Mouse (Mus musculus) cerebellum, adult 2 months (tissue): Measurements from ENCODE around the gene Acyp1. TPM values are rescaled to one million over a fixed set of nuclear protein-coding genes. Genes with fewer than 3 reads are reported as not detected.

Experiments used
- DNase-seq, 2 experiments: peaks; one replicate each; pipeline ENCODE4 v3.0.0; 2021
- H3K27ac ChIP-seq: fragments of 200-500 bp; 2 replicates; pipeline ENCODE4 v1.5.1; 2012; ENCODE audit warnings: low read length, control low read depth, inconsistent platforms; ENCODE audit not compliant: insufficient read depth
- H3K27me3 ChIP-seq: fragments of 200-500 bp; 2 replicates; pipeline ENCODE4 v1.6.1; 2012; ENCODE audit warnings: inconsistent platforms, mild to moderate bottlenecking, low read length, moderate library complexity; ENCODE audit not compliant: control insufficient read depth, insufficient read depth
- H3K4me1 ChIP-seq: fragments of 200-500 bp; 2 replicates; pipeline ENCODE4 v1.6.1; 2011; ENCODE audit warnings: low read length; ENCODE audit not compliant: control insufficient read depth, insufficient read depth
- H3K4me3 ChIP-seq: fragments of 200-500 bp; replicated peaks from 2 replicates; pipeline ENCODE3; 2011; ENCODE audit warnings: mild to moderate bottlenecking, low read depth, low read length, control low read depth; ENCODE audit not compliant: insufficient read depth
- CTCF ChIP-seq: fragments of 200-500 bp; IDR thresholded peaks from 2 replicates; pipeline ENCODE4 v1.5.1; 2011; ENCODE audit warnings: low read depth, mild to moderate bottlenecking, control low read depth, low read length, moderate library complexity, borderline replicate concordance; ENCODE audit not compliant: insufficient read depth
- POLR2A ChIP-seq: fragments of 200-500 bp; IDR thresholded peaks from 2 replicates; pipeline ENCODE4 v1.6.1; 2011; ENCODE audit warnings: low read length, control low read depth, borderline replicate concordance; ENCODE audit not compliant: insufficient read depth
- WGBS: fragments of 180-500 bp; shearing (Covaris S2); methylation state at CpG from one replicate; pipeline ENCODE4 v1.1.7; 2018; 5-methylcytosine and 5-hydroxymethylcytosine counted together
- polyA plus RNA-seq: library from polyadenylated mRNA; depleted of rRNA; stranded (reverse); fragments of >200 nt; gene quantifications from 2 replicates; pipeline ENCODE4 v1.2.3, GENCODE M21; 2012; rRNA removed

Acyp1 gene
- polyA plus RNA-seq, result 77.8 and 88.8 TPM in 2 replicates

DNA sequence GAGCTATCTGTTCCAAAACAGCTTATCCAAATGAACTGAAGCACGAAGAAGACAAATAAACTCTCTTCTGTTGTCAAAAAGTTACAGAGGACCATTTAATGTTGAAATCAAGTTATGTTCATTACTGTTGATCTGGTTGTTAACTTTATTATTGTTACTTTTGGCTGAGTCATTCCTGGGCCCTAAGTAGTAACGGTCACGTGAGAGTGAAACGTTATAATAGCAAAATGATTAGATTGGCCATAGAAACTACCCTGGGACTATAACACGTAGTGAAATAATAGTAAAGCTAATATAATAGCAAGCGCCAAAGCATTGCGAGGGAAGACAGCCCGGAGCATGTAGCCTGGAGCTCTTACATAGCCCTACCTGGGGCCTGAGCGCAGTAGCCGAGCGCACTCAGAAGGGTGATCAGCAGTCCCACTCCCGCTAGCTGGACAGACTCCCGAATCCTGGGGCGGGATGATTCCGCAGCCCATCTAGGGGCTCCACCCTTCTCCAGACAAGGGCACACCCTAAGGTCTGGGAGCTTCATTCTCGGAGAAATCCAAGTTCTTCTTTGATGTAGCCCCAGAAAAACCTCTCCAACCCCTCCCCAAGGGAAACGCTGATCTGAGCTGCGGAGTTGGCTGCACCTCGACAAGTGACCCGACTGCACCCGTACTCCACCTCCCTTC lies at the start of gene Acyp1:
Acyp1 (minus strand) TSS at position 630 of the 677 bp plus-strand sequence.
- WGBS, result 21% methylated on average over 21 of the region's 21 CpGs
- peak within 1 kb of the TSS; percentile 47 for H3K4me3 ChIP-seq
- peaks cover 2% of the 10 kb centered on the region; the same call in 1 of the 2 replicates for H3K27me3 ChIP-seq
- TF ChIP-seq CTCF (no peak), POLR2A (no peak)
- no peak for DNase-seq
- 0 out of 2 replicates have a peak, but pooled peaks cover 3% of the 10 kb centered on the region for H3K4me1 ChIP-seq
- no peak within 1 kb of the TSS for H3K27ac ChIP-seq

DNA sequence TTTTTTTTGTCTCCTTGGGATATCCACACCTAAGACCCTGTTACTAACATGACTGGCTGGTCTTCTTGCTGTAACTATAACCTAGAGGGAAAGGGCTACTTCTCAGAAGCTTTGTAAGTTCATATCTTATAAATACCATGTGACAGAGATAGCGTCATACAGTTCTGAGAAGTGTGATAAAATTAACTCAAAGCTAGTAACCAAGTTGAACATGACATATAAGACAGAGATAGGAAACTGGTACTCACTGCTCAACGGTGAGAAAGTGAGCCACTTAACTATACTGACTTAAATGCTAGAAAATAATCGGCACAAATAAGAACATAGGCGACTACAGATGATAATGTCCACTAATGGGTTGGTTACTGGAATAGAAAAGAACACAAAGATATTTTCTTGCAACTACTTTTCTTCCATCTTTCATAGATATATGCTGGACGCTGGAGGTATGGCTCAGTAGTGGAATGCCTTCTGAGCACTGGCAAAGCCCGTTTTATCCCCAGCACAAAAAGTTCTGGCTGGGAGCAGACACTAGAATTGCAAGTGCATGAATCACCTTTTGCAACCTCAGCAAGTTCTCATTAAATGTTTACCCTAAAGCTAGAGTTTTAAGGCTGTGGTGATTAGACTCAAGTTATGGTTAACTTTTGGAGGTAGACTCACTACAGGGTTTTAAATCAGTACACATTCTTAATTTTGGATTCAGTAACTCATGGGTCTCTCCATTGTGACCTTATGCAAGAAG lies 49.5 kb upstream of the Acyp1 start:
- no peak for TF ChIP-seq POLR2A

DNA sequence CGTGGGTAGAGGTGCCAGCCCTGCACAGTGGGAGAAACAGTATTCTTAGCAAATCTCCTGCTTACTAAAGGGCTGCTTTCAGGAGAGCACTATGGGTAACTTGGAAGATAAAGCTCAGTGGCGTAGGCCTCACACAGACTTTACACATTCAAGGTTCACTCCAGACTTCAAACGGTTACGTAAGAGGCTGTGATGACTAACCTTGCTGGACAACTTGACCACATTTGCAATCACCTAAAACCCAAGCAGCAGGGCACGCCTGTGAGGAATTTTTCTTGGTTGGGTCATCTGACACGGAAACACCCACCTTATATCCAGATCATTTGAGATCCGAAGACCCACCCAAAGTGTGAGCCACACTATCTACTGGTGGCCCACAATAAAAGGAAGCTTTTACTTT lies 41.9 kb upstream of the Acyp1 start:
- H3K4me1 ChIP-seq, result no peaks in the 10 kb centered on the region
- WGBS, result 81% methylated on average over 7 of the region's 7 CpGs
- TF ChIP-seq CTCF (no peak), POLR2A (no peak)
- H3K27ac ChIP-seq, result no peak overlapping the region
- H3K27me3 ChIP-seq, result no peaks in the 10 kb centered on the region
- no peak for DNase-seq
- H3K4me3 ChIP-seq, result no peak overlapping the region

More for the DNA sequence above, 49.5 kb upstream of the Acyp1 start:
- Histone ChIP-seq H3K27ac (no peak overlapping the region), H3K27me3 (no peaks in the 10 kb centered on the region), H3K4me1 (no peaks in the 10 kb centered on the region; the same call in 1 of the 2 replicates), H3K4me3 (no peak overlapping the region)
- no peak for DNase-seq
- 78% methylated on average over 6 of the region's 6 CpGs for WGBS

DNA sequence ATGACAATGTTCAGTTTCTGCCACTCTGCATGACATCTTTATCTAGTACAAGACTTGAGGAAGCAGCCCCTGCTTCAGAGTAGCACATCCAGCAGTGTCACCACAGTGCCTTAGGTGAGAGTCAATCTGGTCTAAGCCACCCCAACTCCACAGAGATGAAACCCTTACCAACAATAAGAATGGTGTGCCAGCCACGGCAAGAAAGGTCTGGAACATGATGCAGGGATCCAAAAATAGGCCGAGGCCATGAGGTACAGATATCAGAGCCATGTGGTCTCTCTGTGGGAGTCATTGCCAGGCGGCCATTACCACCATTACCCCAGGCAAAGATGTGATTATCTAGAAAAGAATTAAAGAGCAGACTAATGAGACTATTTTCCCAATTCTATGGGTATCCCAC lies 20.4 kb upstream of the Acyp1 start:
- 10% methylated on average over 3 of the region's 3 CpGs for WGBS

DNA sequence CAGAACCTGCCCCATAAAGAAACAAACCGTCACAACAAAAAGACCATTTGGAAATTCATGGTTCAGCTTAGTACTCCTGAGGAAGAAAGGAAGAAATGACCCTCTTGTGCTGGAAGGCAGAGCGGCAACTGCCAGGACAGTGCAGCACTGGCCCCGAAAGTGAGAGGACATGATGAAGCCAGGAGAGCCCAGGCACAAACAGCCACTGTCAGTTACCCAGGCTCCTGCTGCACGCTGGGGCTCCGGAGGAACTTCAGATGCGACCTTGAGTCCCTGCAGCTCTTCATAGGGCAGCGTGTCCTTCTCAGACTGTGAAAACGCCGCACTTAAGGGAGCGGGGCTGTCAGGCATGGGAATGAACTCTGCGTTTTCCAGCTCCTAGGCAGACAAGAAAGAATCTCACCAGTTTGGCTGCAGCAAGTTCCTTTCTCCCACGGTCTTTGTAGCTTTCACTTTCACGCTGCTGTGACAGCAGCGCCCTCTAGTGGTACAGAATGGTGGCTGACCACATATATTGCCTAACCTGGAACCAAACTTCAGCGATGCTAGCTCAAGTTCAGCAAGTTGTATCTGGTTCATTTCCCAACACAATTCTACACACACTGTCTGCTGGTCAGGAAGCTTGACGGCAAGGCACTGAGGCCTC lies 17.1 kb upstream of the Acyp1 start:
- H3K4me1 ChIP-seq, result peaks cover 24% of the 10 kb centered on the region
- peak overlapping the region; percentile 17; the same call in 1 of the 2 replicates for H3K27ac ChIP-seq
- TF ChIP-seq POLR2A (no peak), CTCF (peak; percentile 97)
- no peaks in the 10 kb centered on the region for H3K27me3 ChIP-seq
- DNase-seq, result peak; percentile 73 to 83
- H3K4me3 ChIP-seq, result peak overlapping the region; percentile 47
- WGBS, result 29% methylated on average over 16 of the region's 16 CpGs

More for the DNA sequence above, 20.4 kb upstream of the Acyp1 start:
- Histone ChIP-seq H3K4me1 (peaks cover 24% of the 10 kb centered on the region), H3K4me3 (no peak overlapping the region), H3K27me3 (no peaks in the 10 kb centered on the region), H3K27ac (peak overlapping the region; percentile 55; the same call in 1 of the 2 replicates)
- no peak for TF ChIP-seq CTCF
- TF ChIP-seq POLR2A, result no peak
- DNase-seq, result peak; percentile 64 to 77

DNA sequence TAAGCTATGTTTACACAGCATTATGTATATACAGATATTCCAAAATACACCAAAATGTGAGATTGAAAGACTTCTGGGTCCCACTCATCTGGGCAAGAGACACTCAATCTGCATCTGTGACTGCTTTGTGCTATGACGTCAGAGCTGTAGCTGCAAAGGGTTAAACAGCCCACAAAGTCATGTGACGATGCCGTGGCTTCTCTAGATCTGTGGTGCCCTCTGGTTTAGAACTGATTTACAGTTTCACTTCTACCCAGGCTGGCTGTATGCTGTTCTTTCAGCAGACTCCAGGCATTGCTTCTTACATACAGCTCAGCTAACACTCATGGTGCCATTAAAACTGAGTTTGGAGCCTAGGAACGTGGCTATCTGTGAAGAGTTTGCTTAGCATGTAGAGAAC lies 16.5 kb upstream of the Acyp1 start:
- no peak overlapping the region for H3K4me3 ChIP-seq
- H3K27ac ChIP-seq, result no peak overlapping the region
- WGBS, result 58% methylated on average over 4 of the region's 4 CpGs
- no peaks in the 10 kb centered on the region for H3K27me3 ChIP-seq
- DNase-seq, result no peak
- no peak for TF ChIP-seq POLR2A
- H3K4me1 ChIP-seq, result peaks cover 21% of the 10 kb centered on the region

DNA sequence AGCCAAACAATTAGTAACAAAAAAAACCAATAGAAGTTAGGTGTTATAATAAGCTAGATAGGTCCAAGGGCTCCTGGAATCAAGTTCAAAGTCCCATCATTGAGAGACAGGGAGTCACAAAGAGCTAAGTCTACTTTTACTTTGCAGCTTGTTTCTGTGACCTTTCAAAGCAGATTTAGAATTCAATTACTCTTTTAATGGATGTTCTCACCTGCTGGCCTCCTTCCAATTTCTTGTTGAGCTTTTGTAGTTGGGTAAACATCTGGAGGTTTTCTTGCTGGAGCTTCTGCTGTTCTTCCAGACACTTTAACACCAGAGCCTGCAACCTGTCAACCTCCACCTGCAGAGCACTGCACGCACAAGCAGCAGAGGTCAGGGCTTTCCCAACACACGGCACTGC lies 15.0 kb upstream of the Acyp1 start:
- H3K4me1 ChIP-seq, result peaks cover 9% of the 10 kb centered on the region
- H3K27ac ChIP-seq, result no peak overlapping the region
- no peaks in the 10 kb centered on the region for H3K27me3 ChIP-seq
- TF ChIP-seq CTCF (no peak), POLR2A (no peak)
- no peak overlapping the region for H3K4me3 ChIP-seq
- no peak for DNase-seq
- 85% methylated on average over 2 of the region's 2 CpGs for WGBS
